Mouse (Mus musculus): ENCODE measurements around the gene Trmo. TPM values are rescaled to one million over a fixed set of nuclear protein-coding genes. Genes with fewer than 3 reads are reported as not detected.

Gene Trmo
- polyA plus RNA-seq, 1 experiment from 2014 or later = 8.2 TPM

DNA sequence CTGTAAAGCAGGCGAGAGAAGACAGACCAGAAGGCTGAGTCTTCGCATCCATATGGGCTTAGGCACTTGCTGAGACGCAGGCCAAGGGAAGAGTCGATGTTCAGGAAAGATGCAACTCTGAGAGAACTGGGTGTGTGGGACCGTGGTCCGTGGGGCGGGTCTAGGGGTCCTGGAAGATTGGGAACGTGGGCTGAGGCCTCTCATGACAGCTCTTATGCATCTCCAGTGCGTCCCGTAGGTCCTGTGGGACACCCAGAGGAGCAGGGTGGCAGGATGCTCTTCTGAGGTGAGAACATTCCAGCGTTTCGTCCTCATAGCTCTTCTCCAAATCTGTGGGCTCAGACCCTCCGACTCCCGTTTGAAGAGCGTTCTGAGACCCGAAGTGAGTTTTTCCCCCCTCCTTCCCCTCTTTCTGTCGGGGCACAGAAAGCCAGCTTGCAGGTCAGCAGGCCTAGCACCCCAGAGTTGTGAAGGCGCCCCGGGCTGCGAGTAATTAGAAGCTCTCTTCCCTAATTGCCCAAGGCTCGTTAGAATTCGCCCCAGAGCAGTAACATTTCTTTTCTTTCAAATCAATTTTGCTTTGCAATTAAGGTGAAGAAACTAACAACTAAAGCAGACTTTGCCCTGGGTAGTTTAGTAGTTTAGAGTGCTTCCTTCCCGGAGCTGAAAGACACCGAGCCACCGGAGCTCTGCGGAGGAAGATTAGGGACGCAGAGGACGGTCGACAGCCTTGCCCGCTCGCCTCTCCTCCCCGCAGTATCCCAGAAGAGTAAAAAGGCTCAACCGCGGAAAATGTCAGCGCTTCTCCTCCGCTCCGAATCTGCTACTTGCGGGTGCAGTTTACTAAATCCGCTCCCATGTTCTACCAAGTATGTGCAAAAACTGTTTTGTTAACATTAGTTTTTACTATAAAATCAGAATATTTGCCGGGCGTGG, 41.4 kb downstream of the Trmo start:
- 4% methylated on average over 41 of the region's 41 CpGs for WGBS

DNA sequence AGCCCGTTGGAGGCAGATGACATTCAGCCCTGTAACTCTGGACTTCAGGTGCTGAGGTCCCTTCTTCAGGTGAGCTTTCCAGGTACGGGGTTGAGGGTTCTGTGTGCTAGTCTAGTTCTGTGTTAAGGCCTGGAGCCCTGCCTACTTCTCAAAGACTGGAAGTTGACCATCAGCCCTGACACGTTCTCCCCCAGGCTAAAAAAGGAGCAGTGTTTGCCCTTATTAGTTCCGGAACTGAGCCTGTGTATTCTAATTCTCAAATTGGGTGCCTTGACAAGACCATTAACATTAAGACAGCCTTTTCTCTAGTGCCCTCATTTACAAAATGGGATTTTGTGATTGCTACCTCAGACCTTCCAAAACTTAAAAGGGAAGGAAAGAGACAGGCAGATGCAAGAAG, 42.1 kb downstream of the Trmo start:
- H3K9ac ChIP-seq (replicated peaks; ENCODE audit: low read depth) = no peak overlapping the region
- no peaks in the 10 kb centered on the region for H3K9me3 ChIP-seq (ENCODE audit: low read length)
- no peak for TF ChIP-seq CTCF (IDR thresholded peaks at IDR 0.05)
- TF ChIP-seq EP300 (IDR thresholded peaks at IDR 0.05) = no peak
- H3K4me1 ChIP-seq (ENCODE audit: insufficient read depth, low read depth, low read length) = no peaks in the 10 kb centered on the region; the same call in 1 of the 2 replicates
- H3K4me2 ChIP-seq (replicated peaks; ENCODE audit: low read depth, low read length) = no peak overlapping the region
- no peak for DNase-seq (ENCODE audit: low spot score)
- H3K27me3 ChIP-seq (replicated peaks; ENCODE audit: insufficient read depth, low read length) = peaks cover 82% of the 10 kb centered on the region
- ATAC-seq = no peak
- no peaks in the 10 kb centered on the region for H3K36me3 ChIP-seq (ENCODE audit: insufficient read depth, low read length)
- WGBS = 6% methylated on average over 4 of the region's 4 CpGs
- H3K27ac ChIP-seq (ENCODE audit: low read length) = no peak overlapping the region
- no peak overlapping the region for H3K4me3 ChIP-seq (ENCODE audit: low read depth, low read length)

More for the DNA sequence above, 41.4 kb downstream of the Trmo start:
- no peak overlapping the region for H3K27ac ChIP-seq (ENCODE audit: low read length)
- no peaks in the 10 kb centered on the region for H3K9me3 ChIP-seq (ENCODE audit: low read length)
- H3K36me3 ChIP-seq (ENCODE audit: insufficient read depth, low read length) = no peaks in the 10 kb centered on the region
- TF ChIP-seq EP300 (IDR thresholded peaks at IDR 0.05) (no peak), CTCF (IDR thresholded peaks at IDR 0.05) (no peak)
- no peak overlapping the region for H3K4me2 ChIP-seq (replicated peaks; ENCODE audit: low read depth, low read length)
- no peak for DNase-seq (ENCODE audit: low spot score)
- H3K4me3 ChIP-seq (ENCODE audit: low read depth, low read length) = no peak overlapping the region
- no peak for ATAC-seq
- H3K9ac ChIP-seq (replicated peaks; ENCODE audit: low read depth) = no peak overlapping the region
- H3K4me1 ChIP-seq (ENCODE audit: insufficient read depth, low read depth, low read length) = no peaks in the 10 kb centered on the region; the same call in 1 of the 2 replicates
- H3K27me3 ChIP-seq (replicated peaks; ENCODE audit: insufficient read depth, low read length) = peaks cover 75% of the 10 kb centered on the region

DNA sequence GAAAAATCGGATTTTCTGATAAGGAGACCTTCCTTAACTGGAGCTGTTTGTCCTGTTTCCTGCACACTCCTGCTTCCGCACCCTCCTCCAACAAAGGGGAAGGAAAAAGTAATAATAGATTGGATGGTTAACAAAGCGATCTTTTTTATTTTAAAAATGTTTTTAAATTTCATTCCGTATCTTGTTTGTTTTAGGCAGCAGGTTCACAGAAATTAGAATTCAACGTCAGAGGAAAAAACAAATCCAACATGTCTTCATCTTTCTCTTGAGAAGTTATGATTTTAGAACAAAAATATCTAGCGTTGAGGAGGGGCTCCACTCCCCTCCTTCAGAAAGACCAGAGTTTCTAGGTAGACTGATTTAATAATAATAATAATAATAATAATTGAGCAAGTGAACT, 43.0 kb downstream of the Trmo start:
- no peak overlapping the region for H3K4me2 ChIP-seq (replicated peaks; ENCODE audit: low read depth, low read length)
- H3K27me3 ChIP-seq (replicated peaks; ENCODE audit: insufficient read depth, low read length) = peaks cover 86% of the 10 kb centered on the region
- no peak for TF ChIP-seq CTCF (IDR thresholded peaks at IDR 0.05)
- TF ChIP-seq EP300 (IDR thresholded peaks at IDR 0.05) = no peak
- no peak overlapping the region for H3K9ac ChIP-seq (replicated peaks; ENCODE audit: low read depth)
- no peak overlapping the region for H3K27ac ChIP-seq (ENCODE audit: low read length)
- H3K4me1 ChIP-seq (ENCODE audit: insufficient read depth, low read depth, low read length) = no peaks in the 10 kb centered on the region; the same call in 1 of the 2 replicates
- 22% methylated on average over 6 of the region's 6 CpGs for WGBS
- DNase-seq (ENCODE audit: low spot score) = no peak
- no peaks in the 10 kb centered on the region for H3K9me3 ChIP-seq (ENCODE audit: low read length)
- no peaks in the 10 kb centered on the region for H3K36me3 ChIP-seq (ENCODE audit: insufficient read depth, low read length)
- no peak overlapping the region for H3K4me3 ChIP-seq (ENCODE audit: low read depth, low read length)
- ATAC-seq = no peak

DNA sequence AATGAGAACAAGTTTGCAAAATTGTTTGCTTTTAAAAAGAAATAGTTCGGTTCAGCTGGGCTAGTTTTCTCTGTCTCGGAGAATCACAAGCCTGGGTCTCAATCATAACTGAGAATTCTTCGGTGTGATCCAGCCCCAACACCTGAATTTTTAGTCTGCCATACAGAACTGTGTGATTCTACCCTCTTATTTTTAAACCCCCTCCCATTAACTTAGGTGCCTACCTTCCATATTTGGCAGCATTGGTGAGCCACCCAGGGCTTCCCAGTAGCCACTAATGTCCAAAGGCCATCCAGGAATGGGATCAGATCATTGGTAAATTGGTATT, 43.5 kb downstream of the Trmo start:
- Histone ChIP-seq H3K9ac (replicated peaks; ENCODE audit: low read depth) (no peak overlapping the region), H3K4me2 (replicated peaks; ENCODE audit: low read depth, low read length) (no peak overlapping the region), H3K27me3 (replicated peaks; ENCODE audit: insufficient read depth, low read length) (peaks cover 89% of the 10 kb centered on the region), H3K9me3 (ENCODE audit: low read length) (no peaks in the 10 kb centered on the region), H3K4me1 (ENCODE audit: insufficient read depth, low read depth, low read length) (no peaks in the 10 kb centered on the region; the same call in 1 of the 2 replicates), H3K27ac (ENCODE audit: low read length) (no peak overlapping the region), H3K4me3 (ENCODE audit: low read depth, low read length) (no peak overlapping the region), H3K36me3 (ENCODE audit: insufficient read depth, low read length) (no peaks in the 10 kb centered on the region)
- 17% methylated on average over 3 of the region's 3 CpGs for WGBS
- ATAC-seq (no peak), DNase-seq (ENCODE audit: low spot score) (no peak)
- TF ChIP-seq CTCF (IDR thresholded peaks at IDR 0.05) (no peak), EP300 (IDR thresholded peaks at IDR 0.05) (no peak)

DNA sequence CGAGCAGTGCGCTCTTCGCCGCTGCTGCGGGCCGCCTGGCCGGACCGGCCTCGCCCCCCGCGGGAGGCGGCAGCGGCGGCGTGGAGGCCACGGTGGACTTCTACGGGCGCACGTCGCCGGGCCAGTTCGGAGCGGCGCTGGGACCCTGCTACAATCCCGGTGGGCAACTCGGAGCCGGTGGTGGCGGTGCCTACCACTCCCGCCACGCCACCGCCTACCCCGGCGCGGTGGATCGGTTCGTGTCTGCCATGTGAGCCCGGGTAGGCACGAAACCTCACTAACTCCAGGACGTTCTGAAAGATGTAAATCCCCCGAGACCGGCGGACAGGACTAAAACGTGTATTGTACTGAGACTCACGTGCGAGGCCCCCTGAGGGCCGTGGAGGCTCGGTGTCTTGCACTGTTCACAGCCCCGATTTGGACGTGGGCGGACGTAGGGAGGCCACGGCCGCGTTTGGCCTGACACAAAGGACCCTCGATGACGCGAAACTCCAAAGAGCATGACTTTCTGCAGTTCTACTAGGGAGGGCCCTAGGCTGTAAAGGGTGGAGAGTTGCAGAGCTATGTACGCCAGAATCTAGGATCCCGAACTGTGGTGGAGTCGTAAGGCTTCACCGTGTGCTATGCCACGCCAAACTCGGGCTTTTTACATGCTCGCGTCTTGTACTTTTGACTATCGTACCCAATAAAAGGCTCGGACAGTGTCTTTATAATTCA, 44.0 kb downstream of the Trmo start:
- H3K4me1 ChIP-seq (ENCODE audit: insufficient read depth, low read depth, low read length) = no peaks in the 10 kb centered on the region; the same call in 1 of the 2 replicates
- WGBS = 5% methylated on average over 59 of the region's 67 CpGs
- H3K27me3 ChIP-seq (replicated peaks; ENCODE audit: insufficient read depth, low read length) = peaks cover 89% of the 10 kb centered on the region
- TF ChIP-seq EP300 (IDR thresholded peaks at IDR 0.05) (no peak), CTCF (IDR thresholded peaks at IDR 0.05) (no peak)
- no peaks in the 10 kb centered on the region for H3K36me3 ChIP-seq (ENCODE audit: insufficient read depth, low read length)
- no peak overlapping the region for H3K27ac ChIP-seq (ENCODE audit: low read length)
- DNase-seq (ENCODE audit: low spot score) (no peak), ATAC-seq (no peak)
- H3K4me2 ChIP-seq (replicated peaks; ENCODE audit: low read depth, low read length) = peak overlapping the region; percentile 54
- peak overlapping the region; percentile 34 for H3K4me3 ChIP-seq (ENCODE audit: low read depth, low read length)
- H3K9ac ChIP-seq (replicated peaks; ENCODE audit: low read depth) = no peak overlapping the region
- H3K9me3 ChIP-seq (ENCODE audit: low read length) = no peaks in the 10 kb centered on the region

DNA sequence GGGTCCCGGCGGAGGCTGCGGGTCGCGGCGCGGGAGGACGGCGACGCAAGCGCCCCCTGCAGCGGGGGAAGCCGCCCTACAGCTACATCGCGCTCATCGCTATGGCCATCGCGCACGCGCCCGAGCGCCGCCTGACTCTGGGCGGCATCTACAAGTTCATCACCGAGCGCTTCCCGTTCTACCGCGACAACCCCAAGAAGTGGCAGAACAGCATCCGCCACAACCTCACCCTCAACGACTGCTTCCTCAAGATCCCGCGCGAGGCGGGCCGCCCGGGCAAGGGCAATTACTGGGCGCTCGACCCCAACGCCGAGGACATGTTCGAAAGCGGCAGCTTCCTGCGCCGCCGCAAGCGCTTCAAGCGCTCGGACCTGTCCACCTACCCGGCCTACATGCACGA, 44.9 kb downstream of the Trmo start:
- DNase-seq (ENCODE audit: low spot score) = no peak
- 1% methylated on average over 37 of the region's 51 CpGs for WGBS
- no peaks in the 10 kb centered on the region for H3K9me3 ChIP-seq (ENCODE audit: low read length)
- no peak overlapping the region for H3K27ac ChIP-seq (ENCODE audit: low read length)
- no peaks in the 10 kb centered on the region for H3K36me3 ChIP-seq (ENCODE audit: insufficient read depth, low read length)
- no peak for ATAC-seq
- peaks cover 89% of the 10 kb centered on the region for H3K27me3 ChIP-seq (replicated peaks; ENCODE audit: insufficient read depth, low read length)
- TF ChIP-seq EP300 (IDR thresholded peaks at IDR 0.05) (no peak), CTCF (IDR thresholded peaks at IDR 0.05) (no peak)
- no peak overlapping the region for H3K9ac ChIP-seq (replicated peaks; ENCODE audit: low read depth)
- peak overlapping the region; percentile 34 for H3K4me3 ChIP-seq (ENCODE audit: low read depth, low read length)
- no peaks in the 10 kb centered on the region; the same call in 1 of the 2 replicates for H3K4me1 ChIP-seq (ENCODE audit: insufficient read depth, low read depth, low read length)
- H3K4me2 ChIP-seq (replicated peaks; ENCODE audit: low read depth, low read length) = peak overlapping the region; percentile 54
